Mouse (Mus musculus): ENCODE measurements around the gene Ric3. TPM values are rescaled to one million over a fixed set of nuclear protein-coding genes. Genes with fewer than 3 reads are reported as not detected.

Ric3 gene
- total and polyA plus RNA-seq, 3 experiments: not detected

DNA sequence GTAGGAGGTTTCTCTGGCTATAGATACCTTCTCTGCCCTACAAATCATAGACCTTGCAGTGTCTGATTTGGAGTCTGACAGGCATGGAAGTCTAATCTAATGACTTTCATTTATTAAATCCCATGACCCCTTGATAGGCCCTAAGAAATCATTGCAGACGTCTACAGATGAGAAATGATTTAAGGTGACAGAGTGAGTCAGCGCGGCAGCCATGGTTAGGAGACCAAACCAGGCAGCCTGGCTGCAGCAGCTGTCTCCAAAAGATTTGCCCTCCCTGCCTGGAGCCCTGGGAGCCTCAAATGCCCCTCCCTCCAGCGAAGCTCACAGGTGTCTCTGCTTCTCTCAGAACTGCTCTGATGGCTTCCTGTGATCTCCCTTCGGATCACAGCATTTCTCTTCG, 87.0 kb downstream of the Ric3 start:
- no peaks in the 10 kb centered on the region for H3K4me1 ChIP-seq (ENCODE audit: control insufficient read depth in 1 of 2, insufficient read depth in 2 of 2, low read length in 2 of 2)
- no peak overlapping the region for H3K27ac ChIP-seq (ENCODE audit: control insufficient read depth, low read depth, low read length)
- H3K27me3 ChIP-seq (ENCODE audit: control insufficient read depth in 1 of 2, insufficient read depth in 2 of 2, low read length in 2 of 2): no peaks in the 10 kb centered on the region
- no peaks in the 10 kb centered on the region for H3K79me2 ChIP-seq (ENCODE audit: control insufficient read depth, insufficient read depth, low read length, poor library complexity)
- no peak for DNase-seq (ENCODE audit: low read depth, low spot score)
- TF ChIP-seq MXI1 (IDR thresholded peaks at IDR 0.05; ENCODE audit: low read depth, low read length): no peak
- no peak for TF ChIP-seq MAZ (IDR thresholded peaks at IDR 0.05; ENCODE audit: low read depth, low read length)
- TF ChIP-seq GABPA (IDR thresholded peaks at IDR 0.05; ENCODE audit: low read depth, low read length): no peak
- no peak for TF ChIP-seq ETS1 (IDR thresholded peaks at IDR 0.05; ENCODE audit: low read depth, low read length)
- no peak for TF ChIP-seq POLR2AphosphoS5 (IDR thresholded peaks at IDR 0.05; ENCODE audit: borderline replicate concordance, low read depth, low read length)
- TF ChIP-seq MYC (IDR thresholded peaks at IDR 0.05; ENCODE audit: low read depth, low read length): no peak
- TF ChIP-seq ELF1 (IDR thresholded peaks at IDR 0.05; ENCODE audit: low read depth, low read length): no peak
- no peak for TF ChIP-seq CTCF (IDR thresholded peaks at IDR 0.05 in 2 of 3, conservative IDR thresholded peaks at IDR 0.05 in 1 of 3; ENCODE audit: control insufficient read depth in 1 of 3, insufficient read depth in 1 of 3, low read depth in 2 of 3, low read length in 3 of 3, poor library complexity in 1 of 3, severe bottlenecking in 1 of 3)
- H3K36me3 ChIP-seq (ENCODE audit: control insufficient read depth in 1 of 2, insufficient read depth in 2 of 2, low read length in 2 of 2): no peaks in the 10 kb centered on the region
- H3K9me3 ChIP-seq (replicated peaks; ENCODE audit: insufficient read depth, low read length): no peaks in the 10 kb centered on the region
- no peak overlapping the region for H3K4me3 ChIP-seq (ENCODE audit: control insufficient read depth in 1 of 2, insufficient read depth in 1 of 2, low read depth in 2 of 2, low read length in 2 of 2)
- no peak overlapping the region for H3K9ac ChIP-seq (ENCODE audit: control insufficient read depth, low read depth, low read length, poor library complexity, severe bottlenecking)

DNA sequence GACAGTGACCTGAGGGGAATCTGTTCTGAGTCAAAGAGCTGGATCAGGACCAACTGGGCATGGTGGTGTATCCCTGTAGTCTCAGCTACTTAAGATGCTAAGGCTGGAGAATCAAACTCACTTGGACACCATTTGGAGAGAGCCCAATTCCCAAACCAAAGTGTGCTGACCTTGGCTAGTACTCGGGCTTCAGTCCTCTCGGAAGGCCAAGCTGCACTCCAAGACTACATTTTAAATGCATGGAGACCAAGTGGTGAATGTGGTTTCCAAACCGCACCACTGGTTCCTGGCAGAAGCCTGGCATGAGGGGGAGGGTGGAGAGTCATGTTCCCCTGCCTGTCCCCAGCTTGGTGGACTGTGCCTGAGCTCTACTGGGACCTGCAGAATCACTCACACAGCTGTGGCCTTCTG, 89.2 kb downstream of the Ric3 start:
- no peak overlapping the region for H3K9ac ChIP-seq (ENCODE audit: control insufficient read depth, low read depth, low read length, poor library complexity, severe bottlenecking)
- no peak overlapping the region for H3K4me3 ChIP-seq (ENCODE audit: control insufficient read depth in 1 of 2, insufficient read depth in 1 of 2, low read depth in 2 of 2, low read length in 2 of 2)
- DNase-seq (ENCODE audit: low read depth, low spot score): no peak
- TF ChIP-seq HCFC1 (IDR thresholded peaks at IDR 0.05; ENCODE audit: low read depth, low read length) (no peak), NELFE (IDR thresholded peaks at IDR 0.05; ENCODE audit: low read depth, low read length) (no peak), USF1 (IDR thresholded peaks at IDR 0.05; ENCODE audit: low read depth, low read length) (no peak), RAD21 (IDR thresholded peaks at IDR 0.05; ENCODE audit: low read depth, low read length) (no peak), E2F4 (IDR thresholded peaks at IDR 0.05; ENCODE audit: borderline replicate concordance, low read depth, low read length) (no peak), ELF1 (IDR thresholded peaks at IDR 0.05; ENCODE audit: low read depth, low read length) (no peak), POLR2AphosphoS5 (IDR thresholded peaks at IDR 0.05; ENCODE audit: borderline replicate concordance, low read depth, low read length) (no peak), CTCF (IDR thresholded peaks at IDR 0.05 in 2 of 3, conservative IDR thresholded peaks at IDR 0.05 in 1 of 3; ENCODE audit: control insufficient read depth in 1 of 3, insufficient read depth in 1 of 3, low read depth in 2 of 3, low read length in 3 of 3, poor library complexity in 1 of 3, severe bottlenecking in 1 of 3) (no peak), EP300 (IDR thresholded peaks at IDR 0.05; ENCODE audit: low read depth in 1 of 2, low read length in 2 of 2) (no peak)
- H3K9me3 ChIP-seq (replicated peaks; ENCODE audit: insufficient read depth, low read length): no peaks in the 10 kb centered on the region
- H3K36me3 ChIP-seq (ENCODE audit: control insufficient read depth in 1 of 2, insufficient read depth in 2 of 2, low read length in 2 of 2): no peaks in the 10 kb centered on the region
- H3K79me2 ChIP-seq (ENCODE audit: control insufficient read depth, insufficient read depth, low read length, poor library complexity): no peaks in the 10 kb centered on the region
- H3K4me1 ChIP-seq (ENCODE audit: control insufficient read depth in 1 of 2, insufficient read depth in 2 of 2, low read length in 2 of 2): no peaks in the 10 kb centered on the region
- H3K27me3 ChIP-seq (ENCODE audit: control insufficient read depth in 1 of 2, insufficient read depth in 2 of 2, low read length in 2 of 2): no peaks in the 10 kb centered on the region
- H3K27ac ChIP-seq (ENCODE audit: control insufficient read depth, low read depth, low read length): no peak overlapping the region

DNA sequence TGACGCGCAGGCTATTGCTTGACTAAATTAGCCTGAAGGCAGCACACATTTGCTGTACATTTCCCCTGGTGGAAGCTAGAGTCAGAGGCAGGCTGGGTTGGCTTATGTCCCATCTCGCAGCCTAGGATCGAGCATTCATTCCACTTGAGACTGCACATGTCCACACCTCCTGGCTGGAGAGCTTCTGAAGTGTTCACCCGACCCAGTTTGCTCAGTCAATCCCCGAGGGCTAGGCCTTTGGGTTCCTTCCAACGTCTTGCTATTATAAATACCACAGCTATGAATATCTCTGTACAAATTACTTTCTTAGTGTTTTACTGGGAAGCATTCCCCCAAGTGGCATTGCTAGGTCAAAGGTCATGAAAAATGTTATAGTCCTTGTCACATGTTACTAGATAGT, 89.9 kb downstream of the Ric3 start:
- no peaks in the 10 kb centered on the region for H3K27me3 ChIP-seq (ENCODE audit: control insufficient read depth in 1 of 2, insufficient read depth in 2 of 2, low read length in 2 of 2)
- no peaks in the 10 kb centered on the region for H3K9me3 ChIP-seq (replicated peaks; ENCODE audit: insufficient read depth, low read length)
- no peak overlapping the region for H3K4me3 ChIP-seq (ENCODE audit: control insufficient read depth in 1 of 2, insufficient read depth in 1 of 2, low read depth in 2 of 2, low read length in 2 of 2)
- no peaks in the 10 kb centered on the region for H3K79me2 ChIP-seq (ENCODE audit: control insufficient read depth, insufficient read depth, low read length, poor library complexity)
- H3K27ac ChIP-seq (ENCODE audit: control insufficient read depth, low read depth, low read length): no peak overlapping the region
- no peaks in the 10 kb centered on the region for H3K4me1 ChIP-seq (ENCODE audit: control insufficient read depth in 1 of 2, insufficient read depth in 2 of 2, low read length in 2 of 2)
- no peaks in the 10 kb centered on the region for H3K36me3 ChIP-seq (ENCODE audit: control insufficient read depth in 1 of 2, insufficient read depth in 2 of 2, low read length in 2 of 2)
- DNase-seq (ENCODE audit: low read depth, low spot score): no peak
- H3K9ac ChIP-seq (ENCODE audit: control insufficient read depth, low read depth, low read length, poor library complexity, severe bottlenecking): no peak overlapping the region
- TF ChIP-seq MAFK (IDR thresholded peaks at IDR 0.05; ENCODE audit: borderline replicate concordance, low read depth, low read length): no peak
- TF ChIP-seq GABPA (IDR thresholded peaks at IDR 0.05; ENCODE audit: low read depth, low read length): no peak
- no peak for TF ChIP-seq ZC3H11A (IDR thresholded peaks at IDR 0.05; ENCODE audit: low read depth, low read length)
- no peak for TF ChIP-seq EP300 (IDR thresholded peaks at IDR 0.05; ENCODE audit: low read depth in 1 of 2, low read length in 2 of 2)
- TF ChIP-seq SIN3A (IDR thresholded peaks at IDR 0.05; ENCODE audit: low read length): no peak
- no peak for TF ChIP-seq ZMIZ1 (IDR thresholded peaks at IDR 0.05; ENCODE audit: low read depth, low read length)
- TF ChIP-seq HCFC1 (IDR thresholded peaks at IDR 0.05; ENCODE audit: low read depth, low read length): no peak
- TF ChIP-seq ZKSCAN1 (IDR thresholded peaks at IDR 0.05; ENCODE audit: low read depth, low read length): no peak
- no peak for TF ChIP-seq MAX (IDR thresholded peaks at IDR 0.05; ENCODE audit: low read length)
- no peak for TF ChIP-seq POLR2A (IDR thresholded peaks at IDR 0.05; ENCODE audit: control insufficient read depth in 1 of 2, insufficient read depth in 1 of 2, low read depth in 1 of 2, low read length in 2 of 2, poor library complexity in 1 of 2)
- no peak for TF ChIP-seq NELFE (IDR thresholded peaks at IDR 0.05; ENCODE audit: low read depth, low read length)
- TF ChIP-seq POLR2AphosphoS5 (IDR thresholded peaks at IDR 0.05; ENCODE audit: borderline replicate concordance, low read depth, low read length): no peak
- TF ChIP-seq MXI1 (IDR thresholded peaks at IDR 0.05; ENCODE audit: low read depth, low read length): no peak
- no peak for TF ChIP-seq MYB (IDR thresholded peaks at IDR 0.05; ENCODE audit: low read depth, low read length)
- no peak for TF ChIP-seq NRF1 (IDR thresholded peaks at IDR 0.05; ENCODE audit: insufficient read depth, low read depth, low read length, poor library complexity, severe bottlenecking)
- no peak for TF ChIP-seq USF1 (IDR thresholded peaks at IDR 0.05; ENCODE audit: low read depth, low read length)
- no peak for TF ChIP-seq E2F4 (IDR thresholded peaks at IDR 0.05; ENCODE audit: borderline replicate concordance, low read depth, low read length)
- no peak for TF ChIP-seq MEF2A (IDR thresholded peaks at IDR 0.05; ENCODE audit: extremely low read depth, insufficient replicate concordance, low read depth, low read length, poor library complexity, severe bottlenecking)

Data from MEL (cell line).